Mouse (Mus musculus): Measurements from ENCODE around the gene Zfp513.

Gene Zfp513

DNA sequence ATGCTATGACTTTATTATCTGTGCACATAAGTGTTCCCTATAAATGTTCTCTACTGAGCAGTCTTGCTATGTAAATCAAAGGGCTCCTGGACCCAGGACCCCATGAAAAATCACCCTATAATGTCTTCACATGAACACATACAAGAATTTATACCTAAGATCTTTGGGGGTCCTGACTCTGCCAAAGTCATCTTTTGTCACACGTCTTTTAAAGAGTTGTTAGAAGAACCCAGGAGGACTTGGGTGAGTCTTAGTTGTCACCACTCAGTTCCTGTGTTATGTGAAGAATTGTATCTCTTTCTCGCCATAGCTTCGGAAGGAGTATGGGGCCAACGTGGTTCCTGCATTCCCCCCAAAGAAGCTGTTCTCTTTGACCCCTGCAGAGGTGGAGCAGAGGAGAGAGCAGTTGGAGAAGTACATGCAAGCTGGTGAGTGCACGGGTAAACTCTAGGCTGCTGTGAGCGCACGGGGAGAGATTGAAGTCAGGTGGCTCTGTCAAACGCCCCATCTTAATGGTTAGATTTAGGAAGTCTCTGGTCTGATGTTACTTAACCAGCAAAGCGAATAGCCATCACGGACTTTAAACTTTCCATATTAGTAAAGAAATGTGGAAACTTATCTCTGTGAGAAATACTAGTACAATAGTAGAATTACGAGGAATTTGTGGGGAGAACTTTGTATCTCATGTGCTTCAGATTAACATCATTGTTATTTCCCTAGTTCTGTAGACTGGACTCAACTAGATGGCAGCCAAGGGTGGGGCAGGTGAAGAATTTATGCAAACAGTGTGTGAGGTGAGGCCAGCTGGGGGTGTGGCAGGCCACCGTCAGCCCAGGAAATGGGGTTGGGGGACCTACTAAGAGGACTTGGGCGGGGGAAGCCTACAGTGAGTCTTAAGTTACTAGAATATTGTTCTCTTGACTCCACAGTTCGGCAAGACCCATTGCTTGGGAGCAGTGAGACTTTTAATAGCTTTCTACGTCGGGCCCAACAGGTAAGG lies 7.3 kb downstream of the Zfp513 start:
- POLR2A ChIA-PET, result interaction anchor here (0.6 to 17.1 kb wide), 29 partner anchors 7 to 1264 kb away, joined by 3 to 263 read pairs (median 6); partner anchors contain the start of genes Gm29609 (in 3 of the 4), Gtf3c2 (in 3 of the 4), Ppm1g (in 2 of the 4) and Zfp513 (in 2 of the 4)
- CTCF ChIA-PET, result interaction anchor here in 2 of 4 experiments (0.5 kb wide), 2 partner anchors 24 to 1588 kb away, joined by 3 to 4 read pairs; no protein-coding TSS in a partner anchor

GRCm38 (mm10) chr5:31193631-31194281 lies 8.3 kb downstream of the Zfp513 start:
- ChIA-PET CTCF (interaction anchor here (0.5 to 2.2 kb wide), 11 partner anchors 9 to 1825 kb away, joined by 3 to 14 read pairs (median 4); partner anchors contain the start of genes Gm29609 (in 2 of the 4), Gtf3c2 (in 2 of the 4), Ywhah (in 1 of the 4) and Zfp512 (in 1 of the 4)), POLR2A (interaction anchor here (0.6 to 17.1 kb wide), 48 partner anchors 8 to 481 kb away, joined by 3 to 263 read pairs (median 8); partner anchors contain the start of genes Gm29609 (in 4 of the 4), Gtf3c2 (in 4 of the 4), Zfp513 (in 4 of the 4) and Atraid (in 2 of the 4))

DNA sequence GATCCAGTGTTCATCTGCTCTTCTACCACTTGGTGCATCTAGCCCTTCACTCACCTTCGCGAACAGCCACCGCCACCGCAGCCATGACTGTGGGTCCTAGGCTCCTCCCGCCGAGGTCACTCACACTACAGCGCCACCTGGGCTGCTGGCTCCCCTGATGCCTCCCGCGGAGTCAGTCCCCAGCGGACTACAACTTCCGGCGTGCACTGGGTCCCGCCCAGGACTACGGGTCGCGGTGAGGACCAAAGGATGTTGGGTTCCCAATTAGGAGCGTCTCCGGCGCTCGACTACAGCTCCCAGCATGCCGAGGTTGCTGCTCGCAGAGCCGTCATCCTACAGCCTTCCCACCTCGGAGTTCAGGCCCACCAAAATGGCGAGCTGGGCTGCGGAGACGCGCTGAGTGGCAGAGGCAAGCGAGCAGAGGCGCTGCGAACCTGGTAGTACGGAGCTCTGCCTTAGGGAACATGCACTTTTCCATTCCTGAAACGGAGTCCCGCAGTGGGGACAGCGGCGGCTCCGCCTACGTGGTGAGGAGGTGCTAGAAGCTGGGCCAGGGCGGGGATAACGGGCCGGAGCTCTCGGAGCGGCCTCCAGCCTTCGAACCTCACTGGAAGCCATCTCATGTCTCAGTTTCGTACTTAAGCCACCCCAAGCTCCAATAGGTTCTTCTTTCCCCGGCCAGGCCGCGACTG lies 9.0 kb downstream of the Zfp513 start, which contains the start of the genes Snx17 and Eif2b4:
Gene Snx17, plus strand, starts transcription at position 289 of the 692 bp plus-strand sequence.
Gene Eif2b4, minus strand, starts transcription at position 492 of the 692 bp plus-strand sequence.
- CTCF ChIA-PET, result interaction anchor here (0.5 to 2.2 kb wide), 13 partner anchors 9 to 278 kb away, joined by 3 to 14 read pairs (median 4); partner anchors contain the start of genes Gm29609 (in 3 of the 4), Gtf3c2 (in 3 of the 4), Zfp512 (in 1 of the 4) and Zfp513 (in 1 of the 4)

GRCm38 (mm10) chr5:31192045-31192938 lies 9.8 kb downstream of the Zfp513 start:
- POLR2A ChIA-PET, result interaction anchor here (0.6 to 17.1 kb wide), 50 partner anchors 9 to 1593 kb away, joined by 3 to 263 read pairs (median 6); partner anchors contain the start of genes Gm29609 (in 4 of the 4), Gtf3c2 (in 4 of the 4), Zfp513 (in 4 of the 4) and Atraid (in 3 of the 4)

More for the DNA sequence above, 9.0 kb downstream of the Zfp513 start, which contains the start of the genes Snx17 and Eif2b4:
- POLR2A ChIA-PET, result interaction anchor here (0.6 to 17.1 kb wide), 49 partner anchors 9 to 480 kb away, joined by 3 to 263 read pairs (median 6); partner anchors contain the start of genes Gm29609 (in 4 of the 4), Gtf3c2 (in 4 of the 4), Zfp513 (in 4 of the 4) and Atraid (in 2 of the 4)

DNA sequence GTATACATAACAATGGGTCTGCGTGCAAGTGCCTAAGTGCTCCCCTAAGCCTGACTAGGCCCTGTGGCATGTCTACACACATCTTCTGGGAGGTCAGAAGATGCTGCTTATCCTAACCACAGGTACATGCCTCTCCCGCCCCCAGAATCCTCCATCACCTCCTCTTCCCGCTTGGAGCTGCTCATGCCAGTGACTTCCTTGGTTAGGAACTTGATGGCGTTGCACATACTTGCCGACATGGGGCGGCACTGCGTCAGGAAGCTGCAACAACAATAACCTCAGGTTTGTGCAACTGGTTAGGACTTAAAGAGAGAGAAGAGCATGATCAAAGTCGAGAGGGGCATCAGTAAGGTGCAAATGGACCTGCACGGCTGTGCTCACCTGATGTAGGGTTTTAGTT lies 11.9 kb downstream of the Zfp513 start:
- ChIA-PET CTCF (interaction anchor here in 3 of 4 experiments (0.5 to 1.6 kb wide), 12 partner anchors 10 to 1547 kb away, joined by 3 to 7 read pairs (median 4); partner anchors contain the start of genes Gm29609 (in 3 of the 3), Gtf3c2 (in 3 of the 3), Zfp513 (in 2 of the 3) and Atraid (in 1 of the 3)), POLR2A (interaction anchor here in 3 of 4 experiments (0.6 to 17.1 kb wide), 16 partner anchors 8 to 283 kb away, joined by 3 to 263 read pairs (median 4); partner anchors contain the start of genes Gm29609 (in 3 of the 3), Gtf3c2 (in 3 of the 3), Zfp513 (in 3 of the 3) and Slc5a6 (in 2 of the 3))

More at GRCm38 (mm10) chr5:31192045-31192938, 9.8 kb downstream of the Zfp513 start:
- CTCF ChIA-PET, result interaction anchor here (0.6 to 2.2 kb wide), 15 partner anchors 10 to 277 kb away, joined by 3 to 14 read pairs (median 4); partner anchors contain the start of genes Gm29609 (in 2 of the 4), Gtf3c2 (in 2 of the 4) and Zfp513 (in 1 of the 4)

DNA sequence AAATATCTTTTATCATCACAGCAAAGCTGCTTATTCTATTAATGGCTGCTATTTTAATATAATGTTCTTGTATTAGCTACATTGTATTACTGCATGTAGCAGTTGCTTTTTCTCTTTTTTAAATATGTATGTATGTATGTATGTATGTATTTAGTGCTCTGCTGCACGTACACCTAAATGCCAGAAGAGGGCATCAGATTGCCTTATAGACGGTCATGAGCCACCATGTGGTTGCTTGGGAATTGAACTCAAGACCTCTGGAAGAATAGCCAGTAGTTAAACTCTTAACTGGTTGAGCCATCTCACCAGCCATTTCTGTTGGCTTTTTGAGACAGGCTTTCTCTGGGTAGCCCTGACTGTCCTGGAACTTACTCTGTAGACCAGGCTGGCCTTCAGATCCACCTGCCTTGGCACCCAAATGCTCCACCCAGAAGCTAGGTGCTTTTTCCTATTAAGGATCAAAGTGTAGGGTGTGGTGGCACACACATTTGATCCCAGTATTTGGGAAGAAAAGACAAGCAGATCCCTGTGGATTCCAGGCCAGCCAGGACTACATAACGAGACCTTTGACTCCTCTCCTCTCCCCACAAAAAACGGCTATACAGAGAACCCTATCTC lies 13.8 kb downstream of the Zfp513 start:
- POLR2A ChIA-PET, result interaction anchor here in 3 of 4 experiments (0.6 to 5.9 kb wide), 14 partner anchors 9 to 985 kb away, joined by 3 to 48 read pairs (median 4); partner anchors contain the start of genes Zfp513 (in 2 of the 3), Gm29609 (in 1 of the 3) and Gtf3c2 (in 1 of the 3)
- CTCF ChIA-PET, result interaction anchor here in 3 of 4 experiments (0.9 to 1.6 kb wide), 4 partner anchors 136 to 140 kb away, joined by 3 to 7 read pairs (median 5); partner anchors contain the start of genes Atraid (in 1 of the 3) and Slc5a6 (in 1 of the 3)

GRCm38 (mm10) chr5:31183678-31184077 lies 18.4 kb downstream of the Zfp513 start:
- POLR2A ChIA-PET, result interaction anchor here in 3 of 4 experiments (0.7 to 5.9 kb wide), 5 partner anchors 11 to 1089 kb away, joined by 3 to 48 read pairs (median 4); partner anchors contain the start of gene Zfp513 (in 1 of the 3)
- CTCF ChIA-PET, result no interaction called here

GRCm38 (mm10) chr5:31181183-31181770 lies 20.8 kb downstream of the Zfp513 start:
- POLR2A ChIA-PET, result interaction anchor here (0.5 to 3.9 kb wide), 36 partner anchors 10 to 295 kb away, joined by 3 to 263 read pairs (median 13); partner anchors contain the start of genes Eif2b4 (in 4 of the 4), Snx17 (in 4 of the 4), Zfp513 (in 4 of the 4) and Atraid (in 2 of the 4)
- CTCF ChIA-PET, result interaction anchor here in 2 of 4 experiments (2.5 to 2.8 kb wide), 2 partner anchors 9 to 11 kb away, joined by 7 to 14 read pairs; partner anchors contain the start of genes Eif2b4 (in 1 of the 2) and Snx17 (in 1 of the 2)

DNA sequence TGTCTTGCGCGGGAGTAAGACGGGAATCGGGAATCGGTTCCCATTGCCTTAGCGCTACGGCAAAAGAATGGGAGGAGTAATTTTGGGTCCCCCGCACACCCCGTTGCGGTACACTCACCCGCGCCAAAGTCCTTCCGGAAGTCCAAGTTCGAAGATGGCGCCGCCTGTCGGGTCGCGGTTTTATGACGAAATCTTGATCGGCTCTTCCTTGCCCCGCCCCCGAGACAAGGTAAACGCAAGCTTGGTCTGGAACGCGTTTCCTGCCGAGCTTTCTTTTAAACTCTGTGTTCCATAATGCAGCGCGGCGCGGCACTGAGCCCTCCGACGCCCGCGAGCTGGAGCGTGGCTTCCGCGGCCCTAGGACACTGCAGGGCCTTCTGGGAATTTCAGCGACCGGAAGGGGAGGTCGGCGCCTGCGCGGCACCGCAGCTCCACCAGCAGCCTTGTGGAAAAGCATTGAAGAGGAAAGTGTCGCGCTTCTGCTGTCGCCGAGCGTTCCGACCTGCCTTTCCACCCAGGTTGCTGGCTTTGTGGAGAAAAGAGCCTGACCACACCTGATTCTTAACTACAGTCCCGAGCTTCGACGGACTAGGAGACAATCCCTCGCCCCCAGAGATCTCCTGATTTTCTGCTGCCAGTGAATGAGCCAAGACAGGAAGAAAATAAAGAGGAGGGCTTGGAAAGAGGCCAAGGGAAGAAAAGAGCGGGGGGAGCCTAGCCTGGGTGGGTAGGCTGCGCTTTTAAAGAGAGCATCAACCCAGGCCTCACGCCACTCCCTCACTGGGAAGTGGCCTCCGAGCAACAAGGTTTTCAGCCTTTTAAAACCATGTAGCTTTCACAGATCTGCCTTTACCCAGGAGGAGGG lies 22.1 kb downstream of the Zfp513 start, which contains the start of the genes Gm29609 and Gtf3c2:
Gene Gm29609, minus strand, starts transcription at position 146 of the 865 bp plus-strand sequence.
Gene Gtf3c2, minus strand, starts transcription at position 379 of the 865 bp plus-strand sequence.
- ChIA-PET CTCF (interaction anchor here (0.6 to 2.8 kb wide), 13 partner anchors 10 to 272 kb away, joined by 3 to 14 read pairs (median 4); partner anchors contain the start of genes Eif2b4 (in 2 of the 4), Snx17 (in 2 of the 4), Atraid (in 1 of the 4) and Slc5a6 (in 1 of the 4)), POLR2A (interaction anchor here (0.6 to 3.9 kb wide), 107 partner anchors 8 to 1681 kb away, joined by 3 to 263 read pairs (median 4); partner anchors contain the start of genes Eif2b4 (in 4 of the 4), Snx17 (in 4 of the 4), Zfp513 (in 4 of the 4) and Agbl5 (in 3 of the 4))

GRCm38 (mm10) chr5:31179301-31179765 lies 22.8 kb downstream of the Zfp513 start:
- CTCF ChIA-PET, result interaction anchor here (0.6 to 2.8 kb wide), 11 partner anchors 11 to 273 kb away, joined by 3 to 14 read pairs (median 4); partner anchors contain the start of genes Eif2b4 (in 2 of the 4), Snx17 (in 2 of the 4), Atraid (in 1 of the 4) and Slc5a6 (in 1 of the 4)
- POLR2A ChIA-PET, result interaction anchor here (0.6 to 3.9 kb wide), 95 partner anchors 8 to 1279 kb away, joined by 3 to 263 read pairs (median 5); partner anchors contain the start of genes Eif2b4 (in 4 of the 4), Snx17 (in 4 of the 4), Zfp513 (in 4 of the 4) and Agbl5 (in 3 of the 4)

- CTCF ChIA-PET, result interaction anchor here in 3 of 4 experiments (0.6 to 1.3 kb wide), 3 partner anchors 24 to 186 kb away, joined by 4 to 5 read pairs (median 4); partner anchors contain the start of genes Eif2b4 (in 1 of the 3) and Snx17 (in 1 of the 3)
- POLR2A ChIA-PET, result interaction anchor here (0.7 to 13.8 kb wide), 14 partner anchors 9 to 120 kb away, joined by 3 to 141 read pairs (median 6); partner anchors contain the start of genes Gm29609 (in 4 of the 4), Gtf3c2 (in 4 of the 4), Mpv17 (in 2 of the 4) and Atraid (in 1 of the 4)
Observed at GRCm38 (mm10) chr5:31168630-31169029, 33.5 kb downstream of the Zfp513 start.

DNA sequence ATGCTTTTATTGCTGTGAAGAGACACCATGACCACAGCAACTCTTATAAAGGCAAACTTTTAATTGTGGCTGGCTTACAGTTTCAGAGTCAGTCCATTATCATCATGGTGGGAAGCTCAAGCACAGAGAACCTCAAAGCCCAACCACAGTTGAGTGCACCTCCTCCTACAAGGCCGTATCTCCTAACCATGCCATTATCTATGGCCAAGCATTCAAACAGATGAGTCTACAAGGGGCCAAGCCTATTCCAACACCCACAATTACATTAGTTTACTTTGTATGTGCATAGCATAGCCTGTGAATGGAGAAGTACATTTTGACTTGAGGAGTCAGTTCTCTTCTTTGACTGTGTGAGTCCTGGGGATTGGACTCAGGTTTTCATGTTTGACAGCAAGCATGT lies 37.2 kb downstream of the Zfp513 start:
- ChIA-PET CTCF (no interaction called here), POLR2A (interaction anchor here in 3 of 4 experiments (1.1 to 13.8 kb wide), 8 partner anchors 9 to 99 kb away, joined by 3 to 141 read pairs (median 4); partner anchors contain the start of genes Mpv17 (in 2 of the 3), Gm29609 (in 1 of the 3), Gtf3c2 (in 1 of the 3) and Ucn (in 1 of the 3))

All from embryonic stem cell, embryonic (primary cell).